Mouse (Mus musculus): Measurements from ENCODE around the gene Slc16a4. TPM values are rescaled to one million over a fixed set of nuclear protein-coding genes. Genes with fewer than 3 reads are reported as not detected.

Slc16a4 gene
- polyA plus RNA-seq, 1 experiment, result 0.14 TPM

DNA sequence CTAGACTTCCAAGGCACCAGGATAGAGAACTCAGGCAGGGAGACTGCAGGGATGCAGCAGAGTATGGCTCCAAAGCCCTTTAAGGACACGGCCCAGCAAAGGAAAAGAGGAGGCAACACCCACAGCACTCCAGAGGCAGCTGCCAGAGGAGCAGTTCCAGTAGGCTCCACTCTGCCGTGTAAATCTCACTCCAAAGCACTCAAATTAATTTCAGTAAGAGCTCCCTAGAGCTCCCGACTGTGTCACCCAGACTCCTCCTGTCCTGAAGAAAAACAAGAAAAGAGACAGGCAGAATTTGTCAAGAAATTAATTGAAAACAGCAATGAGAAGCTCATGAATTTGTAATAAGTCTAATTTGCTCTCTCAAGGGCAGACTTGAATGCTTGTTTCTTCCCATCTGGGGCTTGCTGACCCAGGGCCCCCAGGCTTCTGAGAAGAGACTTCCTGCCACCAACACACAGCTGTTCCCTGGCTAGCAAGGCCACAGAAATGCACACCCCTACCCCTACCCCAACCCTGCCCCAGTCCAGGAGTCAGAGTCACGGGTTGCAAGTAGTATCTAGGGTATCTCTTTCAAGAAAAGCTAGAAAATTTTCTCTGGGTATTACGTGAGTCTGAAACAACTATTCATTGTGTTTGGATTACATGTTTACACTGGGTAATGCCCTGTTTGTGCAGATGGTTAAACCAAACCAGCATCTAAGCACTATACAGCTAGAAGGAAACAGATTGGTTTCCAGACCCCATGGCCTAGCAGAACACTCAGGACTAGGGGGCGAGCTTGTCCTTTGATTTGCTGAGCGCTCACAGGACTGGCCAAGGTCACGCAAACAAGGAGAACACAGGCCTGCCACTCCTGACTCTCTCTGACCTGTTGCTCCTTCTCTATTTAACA is 29.8 kb upstream of the Slc16a4 start:
- Histone ChIP-seq H3ac (ENCODE audit: control insufficient read depth, insufficient read length) (no peak overlapping the region), H3K4me3 (no peak overlapping the region)

DNA sequence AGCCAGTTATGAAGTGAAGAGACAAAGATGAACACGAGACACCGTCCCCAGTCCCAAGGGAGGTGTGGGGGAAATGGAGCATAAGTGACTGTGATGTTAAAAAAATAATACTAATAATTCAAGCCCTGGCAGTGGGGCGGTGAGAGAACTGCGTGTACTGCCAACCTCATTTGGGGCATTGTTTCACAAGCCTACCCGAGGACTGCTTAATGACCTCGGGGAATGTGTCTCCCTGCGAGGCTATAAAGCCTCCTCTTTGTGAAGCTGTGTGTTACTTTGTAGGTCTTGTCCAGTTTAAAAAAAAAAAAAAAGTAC is 29.2 kb upstream of the Slc16a4 start:
- no peaks in the 10 kb centered on the region for H3K79me2 ChIP-seq (ENCODE audit: control insufficient read depth, insufficient read depth)
- no peak overlapping the region for H3ac ChIP-seq (ENCODE audit: control insufficient read depth, insufficient read length)
- H3K4me2 ChIP-seq (ENCODE audit: low read depth), result peak overlapping the region; percentile 7
- TF ChIP-seq POLR2AphosphoS2 (IDR thresholded peaks at IDR 0.05; ENCODE audit: insufficient read length, low read depth) (no peak), E2F4 (IDR thresholded peaks at IDR 0.05; ENCODE audit: insufficient read depth) (no peak), MYOG (IDR thresholded peaks at IDR 0.05; ENCODE audit: control insufficient read depth in 1 of 3, insufficient read depth in 1 of 3, insufficient read length in 2 of 3, low read depth in 2 of 3) (no peak), MYOD1 (IDR thresholded peaks at IDR 0.05; ENCODE audit: control insufficient read depth in 1 of 3, insufficient read length in 2 of 3, low read depth in 2 of 3) (no peak), CEBPB (IDR thresholded peaks at IDR 0.05; ENCODE audit: insufficient read depth, poor library complexity, severe bottlenecking) (no peak), POLR2A (IDR thresholded peaks at IDR 0.05; ENCODE audit: insufficient read length, low read depth) (no peak), MAX (IDR thresholded peaks at IDR 0.05; ENCODE audit: low read depth) (no peak), TCF12 (IDR thresholded peaks at IDR 0.05; ENCODE audit: insufficient read depth, poor library complexity, severe bottlenecking) (no peak), TCF3 (IDR thresholded peaks at IDR 0.05; ENCODE audit: insufficient read length, low read depth) (no peak), USF1 (IDR thresholded peaks at IDR 0.05; ENCODE audit: low read depth) (no peak), REST (IDR thresholded peaks at IDR 0.05; ENCODE audit: insufficient read depth, insufficient read length) (no peak), SRF (IDR thresholded peaks at IDR 0.05; ENCODE audit: control insufficient read depth, insufficient read length, low read depth) (no peak)
- H3K27me3 ChIP-seq (ENCODE audit: control insufficient read depth, insufficient read depth, insufficient read length), result no peaks in the 10 kb centered on the region
- H3K4me3 ChIP-seq, result no peak overlapping the region
- H3K36me3 ChIP-seq (ENCODE audit: control insufficient read depth, insufficient read depth), result no peaks in the 10 kb centered on the region

More for the DNA sequence above, 29.8 kb upstream of the Slc16a4 start:
- H3K79me2 ChIP-seq (ENCODE audit: control insufficient read depth, insufficient read depth), result no peaks in the 10 kb centered on the region
- TF ChIP-seq SRF (IDR thresholded peaks at IDR 0.05; ENCODE audit: control insufficient read depth, insufficient read length, low read depth), result no peak
- no peak for TF ChIP-seq E2F4 (IDR thresholded peaks at IDR 0.05; ENCODE audit: insufficient read depth)
- TF ChIP-seq MYOD1 (IDR thresholded peaks at IDR 0.05; ENCODE audit: control insufficient read depth in 1 of 3, insufficient read length in 2 of 3, low read depth in 2 of 3), result peak in 2 of 3 experiments; percentile 65 to 86
- TF ChIP-seq TCF3 (IDR thresholded peaks at IDR 0.05; ENCODE audit: insufficient read length, low read depth), result peak; percentile 30
- TF ChIP-seq CEBPB (IDR thresholded peaks at IDR 0.05; ENCODE audit: insufficient read depth, poor library complexity, severe bottlenecking), result no peak
- peak in 2 of 3 experiments; percentile 4 to 87 for TF ChIP-seq MYOG (IDR thresholded peaks at IDR 0.05; ENCODE audit: control insufficient read depth in 1 of 3, insufficient read depth in 1 of 3, insufficient read length in 2 of 3, low read depth in 2 of 3)
- no peak for TF ChIP-seq USF1 (IDR thresholded peaks at IDR 0.05; ENCODE audit: low read depth)
- no peaks in the 10 kb centered on the region for H3K27me3 ChIP-seq (ENCODE audit: control insufficient read depth, insufficient read depth, insufficient read length)
- H3K36me3 ChIP-seq (ENCODE audit: control insufficient read depth, insufficient read depth), result no peaks in the 10 kb centered on the region
- peak overlapping the region; percentile 19 for H3K4me2 ChIP-seq (ENCODE audit: low read depth)

DNA sequence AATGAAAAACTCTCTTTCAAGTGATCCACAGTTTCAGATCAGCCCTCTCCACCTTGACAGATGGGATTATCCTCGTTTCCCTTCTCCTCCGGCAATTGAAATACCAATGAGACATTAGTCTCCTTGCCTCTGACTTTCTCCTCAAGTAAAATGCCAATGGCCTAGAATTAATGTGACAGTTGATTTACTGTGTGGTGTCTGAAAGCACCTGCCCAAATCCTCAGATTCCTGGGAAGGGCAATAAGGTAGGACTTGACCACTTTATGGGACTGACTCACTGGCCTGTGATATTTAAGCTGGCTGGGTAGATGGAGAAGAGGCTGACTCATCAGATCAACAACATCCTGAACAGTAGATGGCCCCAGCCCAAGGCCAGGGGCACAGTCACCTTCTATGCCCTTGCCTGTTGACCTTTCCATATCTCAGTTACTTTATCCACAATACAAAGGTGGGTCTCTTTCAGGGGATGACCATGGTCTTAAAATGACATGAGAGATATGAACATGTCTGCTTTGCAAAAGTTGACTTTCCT is 24.1 kb upstream of the Slc16a4 start:
- Histone ChIP-seq H3ac (ENCODE audit: control insufficient read depth, insufficient read length) (no peak overlapping the region), H3K27me3 (ENCODE audit: control insufficient read depth, insufficient read depth, insufficient read length) (no peaks in the 10 kb centered on the region), H3K4me3 (no peak overlapping the region), H3K79me2 (ENCODE audit: control insufficient read depth, insufficient read depth) (no peaks in the 10 kb centered on the region), H3K36me3 (ENCODE audit: control insufficient read depth, insufficient read depth) (no peaks in the 10 kb centered on the region), H3K4me2 (ENCODE audit: low read depth) (peak overlapping the region; percentile 47)
- TF ChIP-seq TCF12 (IDR thresholded peaks at IDR 0.05; ENCODE audit: insufficient read depth, poor library complexity, severe bottlenecking) (peak; percentile 69), REST (IDR thresholded peaks at IDR 0.05; ENCODE audit: insufficient read depth, insufficient read length) (no peak), MYOD1 (IDR thresholded peaks at IDR 0.05; ENCODE audit: control insufficient read depth in 1 of 3, insufficient read length in 2 of 3, low read depth in 2 of 3) (peak in 2 of 3 experiments; percentile 82 to 92), MYOG (IDR thresholded peaks at IDR 0.05; ENCODE audit: control insufficient read depth in 1 of 3, insufficient read depth in 1 of 3, insufficient read length in 2 of 3, low read depth in 2 of 3) (peak in 1 of 3 experiments; percentile 29), USF1 (IDR thresholded peaks at IDR 0.05; ENCODE audit: low read depth) (no peak), POLR2AphosphoS2 (IDR thresholded peaks at IDR 0.05; ENCODE audit: insufficient read length, low read depth) (no peak), POLR2A (IDR thresholded peaks at IDR 0.05; ENCODE audit: insufficient read length, low read depth) (no peak), TCF3 (IDR thresholded peaks at IDR 0.05; ENCODE audit: insufficient read length, low read depth) (no peak), CEBPB (IDR thresholded peaks at IDR 0.05; ENCODE audit: insufficient read depth, poor library complexity, severe bottlenecking) (no peak), MAX (IDR thresholded peaks at IDR 0.05; ENCODE audit: low read depth) (no peak)

DNA sequence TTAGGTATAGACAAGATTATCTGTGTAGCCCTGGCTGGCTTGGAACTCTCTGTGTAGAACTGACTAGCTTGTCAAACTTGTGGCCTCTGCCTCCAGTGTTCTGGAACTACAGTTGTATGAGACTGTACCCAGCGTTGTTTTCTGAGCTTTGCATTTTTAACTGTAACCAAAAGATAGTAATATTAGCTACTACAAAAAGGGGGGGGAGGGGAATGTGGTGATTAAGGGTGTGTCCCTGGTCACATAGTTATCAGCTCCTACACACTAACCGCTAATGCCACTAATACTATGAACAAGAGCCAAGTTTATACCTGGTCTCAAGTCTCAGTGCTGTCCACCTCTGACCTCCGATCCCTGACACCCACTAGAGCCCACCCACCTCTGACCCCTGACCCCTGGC is 18.6 kb upstream of the Slc16a4 start:
- TF ChIP-seq SRF (IDR thresholded peaks at IDR 0.05; ENCODE audit: control insufficient read depth, insufficient read length, low read depth) (no peak), TCF3 (IDR thresholded peaks at IDR 0.05; ENCODE audit: insufficient read length, low read depth) (no peak), TCF12 (IDR thresholded peaks at IDR 0.05; ENCODE audit: insufficient read depth, poor library complexity, severe bottlenecking) (no peak)
- Histone ChIP-seq H3K4me3 (no peak overlapping the region), H3K27me3 (ENCODE audit: control insufficient read depth, insufficient read depth, insufficient read length) (no peaks in the 10 kb centered on the region), H3K36me3 (ENCODE audit: control insufficient read depth, insufficient read depth) (no peaks in the 10 kb centered on the region), H3ac (ENCODE audit: control insufficient read depth, insufficient read length) (no peak overlapping the region), H3K79me2 (ENCODE audit: control insufficient read depth, insufficient read depth) (no peaks in the 10 kb centered on the region), H3K4me2 (ENCODE audit: low read depth) (no peak overlapping the region)

DNA sequence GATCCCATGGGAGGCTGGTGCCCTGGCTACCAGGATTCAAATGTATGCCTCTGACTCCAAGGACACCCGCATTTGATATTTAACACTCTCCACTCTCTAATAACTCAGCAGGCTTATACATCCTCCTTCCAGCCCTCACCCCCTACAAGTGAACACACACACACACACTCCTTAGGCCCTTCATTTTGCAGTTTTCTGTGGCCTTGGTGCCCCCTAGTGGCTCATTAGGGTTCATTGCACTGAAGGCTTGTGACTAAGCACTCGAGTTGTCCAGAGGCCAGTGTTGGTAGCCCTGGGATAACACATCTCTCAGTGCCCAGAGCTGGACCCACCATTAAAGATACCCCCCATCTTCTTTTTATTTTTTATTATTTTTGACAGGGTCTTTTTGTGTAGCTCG is 17.2 kb upstream of the Slc16a4 start:
- no peak overlapping the region for H3ac ChIP-seq (ENCODE audit: control insufficient read depth, insufficient read length)
- H3K79me2 ChIP-seq (ENCODE audit: control insufficient read depth, insufficient read depth), result no peaks in the 10 kb centered on the region
- no peak overlapping the region for H3K4me2 ChIP-seq (ENCODE audit: low read depth)
- H3K4me3 ChIP-seq, result no peak overlapping the region
- TF ChIP-seq REST (IDR thresholded peaks at IDR 0.05; ENCODE audit: insufficient read depth, insufficient read length) (no peak), MYOG (IDR thresholded peaks at IDR 0.05; ENCODE audit: control insufficient read depth in 1 of 3, insufficient read depth in 1 of 3, insufficient read length in 2 of 3, low read depth in 2 of 3) (no peak), SRF (IDR thresholded peaks at IDR 0.05; ENCODE audit: control insufficient read depth, insufficient read length, low read depth) (no peak), MYOD1 (IDR thresholded peaks at IDR 0.05; ENCODE audit: control insufficient read depth in 1 of 3, insufficient read length in 2 of 3, low read depth in 2 of 3) (no peak), E2F4 (IDR thresholded peaks at IDR 0.05; ENCODE audit: insufficient read depth) (no peak), POLR2A (IDR thresholded peaks at IDR 0.05; ENCODE audit: insufficient read length, low read depth) (no peak), USF1 (IDR thresholded peaks at IDR 0.05; ENCODE audit: low read depth) (no peak), TCF3 (IDR thresholded peaks at IDR 0.05; ENCODE audit: insufficient read length, low read depth) (no peak), POLR2AphosphoS2 (IDR thresholded peaks at IDR 0.05; ENCODE audit: insufficient read length, low read depth) (no peak), TCF12 (IDR thresholded peaks at IDR 0.05; ENCODE audit: insufficient read depth, poor library complexity, severe bottlenecking) (no peak), CEBPB (IDR thresholded peaks at IDR 0.05; ENCODE audit: insufficient read depth, poor library complexity, severe bottlenecking) (no peak), MAX (IDR thresholded peaks at IDR 0.05; ENCODE audit: low read depth) (no peak)
- H3K27me3 ChIP-seq (ENCODE audit: control insufficient read depth, insufficient read depth, insufficient read length), result no peaks in the 10 kb centered on the region
- no peaks in the 10 kb centered on the region for H3K36me3 ChIP-seq (ENCODE audit: control insufficient read depth, insufficient read depth)

Data from myocyte (in vitro differentiated cells).